Mouse (Mus musculus) olfactory bulb, adult 2 months (tissue): ENCODE measurements around the gene Sugt1.

Experiments used
- CTCF ChIP-seq: fragments of 200-500 bp; IDR thresholded peaks from 2 replicates; pipeline ENCODE4 v1.5.1; 2012; ENCODE audit warnings: low read depth, mild to moderate bottlenecking, low read length, moderate library complexity; ENCODE audit not compliant: insufficient read depth
- POLR2A ChIP-seq: fragments of 200-500 bp; IDR thresholded peaks from 2 replicates; pipeline ENCODE4 v1.6.1; 2012; ENCODE audit warnings: mild to moderate bottlenecking, low read depth, low read length, moderate library complexity; ENCODE audit not compliant: insufficient read depth

DNA sequence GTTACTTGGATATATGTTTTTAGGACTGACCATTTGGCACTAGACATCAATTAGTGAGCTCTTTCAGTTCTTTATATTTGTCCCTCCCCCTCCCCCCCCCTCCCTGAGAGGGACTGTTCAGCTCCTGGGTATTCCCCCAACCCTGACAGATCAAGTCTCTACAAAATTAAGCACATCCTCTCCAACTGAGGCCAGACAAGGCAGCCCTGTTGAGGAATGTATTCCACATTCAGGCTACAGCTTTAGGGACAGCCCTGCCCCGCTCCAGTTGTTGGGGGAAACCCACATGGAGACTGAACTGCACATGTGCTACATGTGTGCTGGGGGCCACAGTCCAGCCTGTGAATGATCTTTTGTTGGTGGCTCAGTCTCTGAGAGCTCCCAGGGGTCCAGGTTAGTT lies 34.6 kb upstream of the Sugt1 start:
- TF ChIP-seq CTCF (no peak), POLR2A (no peak)
